Mouse (Mus musculus) adipocyte (in vitro differentiated cells): ENCODE measurements around the gene Mtrex.

ENCODE experiments used
- DNase-seq: peaks from one replicate; pipeline ENCODE4 v3.0.0-alpha.2; 2016; ENCODE audit warnings: low spot score

Gene Mtrex

DNA sequence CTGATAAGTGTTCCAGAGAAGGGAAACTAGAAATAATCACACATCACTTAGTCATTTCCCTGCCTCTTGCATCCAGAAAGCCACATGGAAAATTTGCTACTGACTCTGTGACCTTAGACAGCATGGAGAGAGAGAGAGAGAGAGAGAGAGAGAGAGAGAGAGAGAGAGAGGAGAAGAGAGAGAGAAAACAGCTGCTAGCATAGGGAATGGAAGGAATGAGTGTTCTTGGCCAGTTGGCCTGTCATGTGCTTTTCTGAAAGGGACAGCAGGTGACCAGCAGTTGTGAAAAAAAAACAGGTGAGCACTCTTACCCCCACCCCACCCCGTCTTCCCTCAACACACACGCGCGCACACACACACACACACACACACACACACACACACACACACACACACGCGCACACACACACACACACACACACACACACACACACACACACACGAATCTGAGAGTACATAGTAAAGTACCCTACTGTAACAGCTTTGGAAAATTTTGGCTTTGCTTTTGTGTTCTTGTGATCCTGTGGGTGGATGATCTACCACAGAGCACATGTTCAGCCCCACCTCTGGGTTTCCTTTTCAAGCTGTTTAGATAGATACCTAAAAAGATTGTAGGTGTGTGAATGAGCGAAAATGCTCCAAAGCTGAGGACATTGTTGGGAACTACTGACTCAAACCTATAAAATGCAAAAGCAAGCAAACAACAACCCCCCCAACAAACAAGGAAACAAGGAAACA lies 103.1 kb downstream of the Mtrex start:
- DNase-seq: peak; percentile 14

DNA sequence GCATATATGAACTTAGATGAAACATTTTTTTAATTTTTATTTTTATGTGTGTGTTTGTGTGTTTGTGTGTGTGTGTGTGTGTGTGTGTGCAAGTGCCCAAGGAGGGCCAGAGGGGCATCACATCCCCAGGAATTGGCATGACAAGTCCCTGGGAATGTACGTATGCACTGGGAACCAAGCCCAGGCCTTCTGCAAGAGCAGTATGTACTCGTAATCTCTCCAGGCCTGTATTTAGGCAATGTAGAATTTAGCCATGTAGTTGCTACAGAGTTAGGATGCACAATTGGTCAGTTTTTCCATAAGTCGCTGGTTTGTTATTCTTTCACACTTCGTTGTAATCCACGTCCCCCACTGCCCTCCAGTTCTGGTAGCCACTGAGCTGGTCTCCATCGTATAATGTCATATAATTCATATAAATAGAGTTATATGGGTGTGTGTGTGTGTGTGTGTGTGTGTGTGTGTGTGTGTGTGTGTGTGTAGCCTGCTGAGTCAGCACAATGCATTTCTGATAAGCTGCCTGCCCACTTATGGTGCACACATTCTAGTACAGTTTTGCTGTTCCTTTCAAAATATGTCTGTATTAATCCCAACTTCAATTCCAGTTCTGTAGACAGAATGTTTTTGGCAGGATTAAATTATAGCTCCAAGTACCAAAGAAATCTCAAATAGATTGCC lies 103.8 kb downstream of the Mtrex start:
- DNase-seq: no peak

DNA sequence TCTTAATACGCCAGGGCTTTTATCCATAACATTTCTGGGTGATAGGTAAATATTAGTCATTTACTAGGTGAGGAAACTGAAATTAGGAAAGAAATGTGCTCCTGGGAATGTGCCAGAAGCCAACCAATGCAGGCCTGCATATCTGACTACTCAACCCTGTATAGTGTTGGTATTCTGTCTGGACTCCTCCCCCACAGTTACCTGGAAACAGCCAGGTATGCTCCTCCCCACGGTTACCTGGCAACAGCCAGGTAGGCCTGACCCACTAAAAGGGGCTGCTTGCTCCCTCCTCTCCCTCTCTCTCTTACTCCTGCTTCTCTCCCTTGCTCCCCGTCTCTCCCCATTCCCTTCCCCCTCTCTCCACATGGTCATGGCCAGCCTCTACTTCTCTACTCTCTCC lies 104.8 kb downstream of the Mtrex start:
- no peak for DNase-seq

DNA sequence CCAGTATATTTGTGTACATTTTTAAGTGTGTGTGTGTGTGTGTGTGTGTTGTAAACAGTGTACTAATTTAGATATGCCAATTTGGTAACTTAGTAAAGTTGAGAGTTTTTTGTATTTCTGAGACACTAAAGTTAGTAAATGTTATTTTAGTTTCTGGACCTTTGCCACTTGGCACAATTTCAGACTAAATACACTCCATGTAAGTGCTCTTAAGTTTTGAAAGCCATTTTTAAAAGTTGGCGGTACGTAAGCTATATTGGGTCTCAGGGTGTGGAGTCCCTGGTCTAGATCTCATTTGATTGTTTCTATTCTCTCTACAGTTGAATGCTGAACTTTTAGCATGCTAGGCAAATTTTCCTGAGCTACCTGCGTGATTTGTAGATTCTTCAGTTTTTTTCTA lies 109.1 kb downstream of the Mtrex start:
- peak; percentile 39 for DNase-seq
